Mouse (Mus musculus) CH12.LX (cell line): ENCODE data around the gene Clip1. TPM values are rescaled to one million over a fixed set of nuclear protein-coding genes. Genes with fewer than 3 reads are reported as not detected.

ENCODE experiments used
- DNase-seq: peaks from one replicate; pipeline ENCODE4 v3.0.0-alpha.2; 2013; ENCODE audit errors: extremely low read depth
- H3K27ac ChIP-seq: 2 replicates; pipeline ENCODE4 v1.5.1; 2012; ENCODE audit warnings: low read depth, mild to moderate bottlenecking, control low read depth, moderate library complexity; ENCODE audit not compliant: insufficient read depth
- H3K27me3 ChIP-seq: replicated peaks from 2 replicates; pipeline ENCODE3; 2012; ENCODE audit warnings: inconsistent platforms
- H3K36me3 ChIP-seq, 2 experiments: replicated peaks in 1 of 2; 2 replicates each; pipeline versions ENCODE3 to v1.6.1; 2012; ENCODE audit warnings: inconsistent platforms in 1 of 2, low read length in 1 of 2, mild to moderate bottlenecking in 1 of 2, mixed read lengths in 1 of 2, moderate library complexity in 1 of 2; ENCODE audit not compliant: control insufficient read depth in 1 of 2, insufficient read depth in 1 of 2
- H3K4me1 ChIP-seq, 2 experiments: 2 replicates each; pipeline ENCODE4 v1.6.1; 2012; ENCODE audit warnings: inconsistent platforms in 1 of 2, moderate library complexity in 1 of 2; ENCODE audit not compliant: insufficient read depth in 2 of 2, control insufficient read depth in 1 of 2
- H3K4me2 ChIP-seq: 2 replicates; pipeline ENCODE4 v1.6.1; 2012; ENCODE audit warnings: low read depth, mild to moderate bottlenecking, control low read depth; ENCODE audit not compliant: poor library complexity, insufficient read depth, severe bottlenecking
- H3K4me3 ChIP-seq, 3 experiments: fragments of 150-350 bp in 1 of 3; sonication (generic) in 1 of 3; replicated peaks in 1 of 3; 2 replicates each; pipeline versions ENCODE3 to v1.5.1; 2011 to 2012; ENCODE audit warnings: low read depth in 2 of 3, low read length in 2 of 3, mild to moderate bottlenecking in 2 of 3, moderate library complexity in 2 of 3, control low read depth in 1 of 3, improper control_type of control experiment in 1 of 3, inconsistent platforms in 1 of 3, mixed read lengths in 1 of 3; ENCODE audit not compliant: poor library complexity in 1 of 3
- H3K79me2 ChIP-seq: replicated peaks from 2 replicates; pipeline ENCODE4 v1.6.1; 2012; ENCODE audit warnings: mild to moderate bottlenecking, moderate library complexity; ENCODE audit not compliant: control insufficient read depth, poor library complexity, insufficient read depth, severe bottlenecking; ENCODE audit errors: extremely low read depth
- H3K9ac ChIP-seq: 2 replicates; pipeline ENCODE4 v1.6.1; 2012; ENCODE audit warnings: low read depth, mild to moderate bottlenecking, control low read depth, moderate library complexity; ENCODE audit not compliant: insufficient read depth
- H3K9me3 ChIP-seq: replicated peaks from 2 replicates; pipeline ENCODE3; 2012; ENCODE audit warnings: low read length, inconsistent platforms, mixed read lengths
- CTCF ChIP-seq, 2 experiments: IDR thresholded peaks in 1 of 2; conservative IDR thresholded peaks in 1 of 2; 2 replicates each; pipeline ENCODE4 v1.5.1; 2011 to 2012; ENCODE audit warnings: low read depth in 2 of 2, low read length in 2 of 2, improper control_type of control experiment in 1 of 2, inconsistent platforms in 1 of 2, mild to moderate bottlenecking in 1 of 2, moderate library complexity in 1 of 2
- E2F4 ChIP-seq: IDR thresholded peaks from 2 replicates; pipeline ENCODE4 v1.6.1; 2011; ENCODE audit warnings: low read depth, low read length, improper control_type of control experiment; ENCODE audit not compliant: insufficient replicate concordance
- EP300 ChIP-seq: IDR thresholded peaks from 2 replicates; pipeline ENCODE4 v1.6.1; 2011; ENCODE audit warnings: low read length, improper control_type of control experiment
- ETS1 ChIP-seq: conservative IDR thresholded peaks from 2 replicates; pipeline ENCODE4 v1.6.1; 2012; ENCODE audit warnings: low read depth, mild to moderate bottlenecking, inconsistent platforms, low read length, improper control_type of control experiment, moderate library complexity
- IRF4 ChIP-seq: IDR thresholded peaks from 2 replicates; pipeline ENCODE4 v1.6.1; 2014; ENCODE audit warnings: low read depth, mild to moderate bottlenecking, inconsistent platforms, low read length, improper control_type of control experiment
- JUN ChIP-seq: IDR thresholded peaks from 2 replicates; pipeline ENCODE4 v1.6.1; 2011; ENCODE audit warnings: low read depth, mild to moderate bottlenecking, low read length, improper control_type of control experiment, moderate library complexity; ENCODE audit not compliant: insufficient read depth
- JUND ChIP-seq: conservative IDR thresholded peaks from 2 replicates; pipeline ENCODE4 v1.6.1; 2011; ENCODE audit warnings: low read depth, low read length, improper control_type of control experiment
- MAFK ChIP-seq: IDR thresholded peaks from 2 replicates; pipeline ENCODE4 v1.6.1; 2011; ENCODE audit warnings: low read length, improper control_type of control experiment; ENCODE audit not compliant: insufficient replicate concordance
- MAZ ChIP-seq: IDR thresholded peaks from 2 replicates; pipeline ENCODE4 v1.6.1; 2012; ENCODE audit warnings: low read depth, mild to moderate bottlenecking, inconsistent platforms, low read length, improper control_type of control experiment, moderate library complexity
- MXI1 ChIP-seq: IDR thresholded peaks from 2 replicates; pipeline ENCODE4 v1.6.1; 2011; ENCODE audit warnings: mild to moderate bottlenecking, low read depth, low read length, improper control_type of control experiment
- MYC ChIP-seq: IDR thresholded peaks from 2 replicates; pipeline ENCODE4 v1.6.1; 2011; ENCODE audit warnings: low read depth, mild to moderate bottlenecking, improper control_type of control experiment, low read length
- NELFE ChIP-seq: IDR thresholded peaks from 2 replicates; pipeline ENCODE4 v1.6.1; 2011; ENCODE audit warnings: low read depth, low read length, improper control_type of control experiment
- NRF1 ChIP-seq: IDR thresholded peaks from 2 replicates; pipeline ENCODE4 v1.6.1; 2014; ENCODE audit warnings: low read depth, mild to moderate bottlenecking, inconsistent platforms, low read length, improper control_type of control experiment, moderate library complexity
- PAX5 ChIP-seq: IDR thresholded peaks from 2 replicates; pipeline ENCODE4 v1.6.1; 2012; ENCODE audit warnings: low read length, inconsistent platforms, mixed read lengths
- POLR2A ChIP-seq: IDR thresholded peaks from 2 replicates; pipeline ENCODE4 v1.6.1; 2011; ENCODE audit warnings: low read depth, mild to moderate bottlenecking, improper control_type of control experiment, low read length
- RAD21 ChIP-seq: IDR thresholded peaks from 2 replicates; pipeline ENCODE4 v1.6.1; 2011; ENCODE audit warnings: low read depth, mild to moderate bottlenecking, low read length, improper control_type of control experiment, moderate library complexity
- TCF12 ChIP-seq: IDR thresholded peaks from 2 replicates; pipeline ENCODE4 v1.6.1; 2014; ENCODE audit warnings: low read depth, mild to moderate bottlenecking, inconsistent platforms, low read length, improper control_type of control experiment
- USF1 ChIP-seq: IDR thresholded peaks from 2 replicates; pipeline ENCODE4 v1.6.1; 2014; ENCODE audit warnings: low read depth, mild to moderate bottlenecking, inconsistent platforms, low read length, improper control_type of control experiment
- USF2 ChIP-seq: conservative IDR thresholded peaks from 2 replicates; pipeline ENCODE4 v1.6.1; 2011; ENCODE audit warnings: low read depth, low read length, improper control_type of control experiment
- ZC3H11A ChIP-seq: IDR thresholded peaks from 2 replicates; pipeline ENCODE4 v1.6.1; 2012; ENCODE audit warnings: low read depth, mild to moderate bottlenecking, inconsistent platforms, low read length, improper control_type of control experiment
- dilution Hi-C: fragments of 300-500 bp; cut with MboI; formaldehyde crosslinking; loops from 2 replicates; pipeline ENCODE4 v1.14.3; 2020; ENCODE audit warnings: low sequenced_read_pairs; ENCODE audit not compliant: extremely low pct_unique_long_range_greater_than_20kb, extremely low pct_ligation_motif_present
- in situ Hi-C: fragments of 300-500 bp; cut with MboI; formaldehyde crosslinking; loops from 3 replicates; pipeline ENCODE4 v1.14.3; 2019; ENCODE audit warnings: low sequenced_read_pairs, low pct_ligation_motif_present, low pct_unique_long_range_greater_than_20kb, mixed read lengths
- polyA plus RNA-seq: library from polyadenylated mRNA; unstranded; fragments of >175 nt; gene quantifications from 2 replicates; pipeline ENCODE4 v1.2.1, GENCODE M21; 2012; ENCODE audit warnings: low read depth; ENCODE audit not compliant: insufficient read length
- total RNA-seq, 2 experiments: library from RNA; depleted of rRNA; stranded (reverse); fragments of 300-350 nt in 1 of 2; fragments of >200 nt in 1 of 2; gene quantifications; 2 replicates each; pipeline ENCODE4 v1.2.3; 2012 to 2014

Clip1 gene
- total and polyA plus RNA-seq, 3 experiments, result 24.9 to 42.9 (median 28.1) TPM

GRCm38 (mm10) chr5:123665956-123666355 is 18.5 kb downstream of the Clip1 start:
- Histone ChIP-seq H3K36me3 (peaks cover 0 to 28% of the 10 kb centered on the region in 2 experiments), H3K4me2 (no peak overlapping the region), H3K27me3 (no peaks in the 10 kb centered on the region), H3K4me3 (no peak overlapping the region), H3K9me3 (no peaks in the 10 kb centered on the region), H3K79me2 (peaks cover 15% of the 10 kb centered on the region), H3K4me1 (peaks cover 10 to 45% of the 10 kb centered on the region in 2 experiments), H3K27ac (no peak overlapping the region), H3K9ac (no peak overlapping the region)
- in situ Hi-C loops, result no loop called here
- no peak for TF ChIP-seq CTCF (conservative IDR thresholded peaks at IDR 0.05 in 1 of 2, IDR thresholded peaks at IDR 0.05 in 1 of 2; ENCODE audit: low read depth in 2 of 2, low read length in 2 of 2)
- TF ChIP-seq NELFE, result no peak
- no peak for TF ChIP-seq MAFK
- no peak for TF ChIP-seq MXI1
- no peak for TF ChIP-seq USF1
- TF ChIP-seq ETS1, result no peak
- TF ChIP-seq ZC3H11A, result no peak
- no peak for TF ChIP-seq EP300
- TF ChIP-seq JUND, result no peak
- no peak for TF ChIP-seq NRF1
- no peak for TF ChIP-seq IRF4
- dilution Hi-C loops, result no loop called here
- no peak for DNase-seq

GRCm38 (mm10) chr5:123664329-123664728 is 20.1 kb downstream of the Clip1 start:
- no peak for DNase-seq
- Histone ChIP-seq H3K9me3 (no peaks in the 10 kb centered on the region), H3K4me2 (no peak overlapping the region), H3K4me1 (peaks cover 7 to 41% of the 10 kb centered on the region in 2 experiments), H3K79me2 (peaks cover 10% of the 10 kb centered on the region), H3K27ac (no peak overlapping the region), H3K27me3 (no peaks in the 10 kb centered on the region), H3K36me3 (peaks cover 0 to 35% of the 10 kb centered on the region in 2 experiments), H3K4me3 (no peak overlapping the region), H3K9ac (no peak overlapping the region)
- in situ Hi-C loops, result no loop called here
- TF ChIP-seq TCF12 (no peak), MAZ (no peak), MAFK (no peak), POLR2A (no peak), USF2 (no peak), JUN (no peak), E2F4 (no peak), CTCF (conservative IDR thresholded peaks at IDR 0.05 in 1 of 2, IDR thresholded peaks at IDR 0.05 in 1 of 2; ENCODE audit: low read depth in 2 of 2, low read length in 2 of 2) (no peak), NRF1 (no peak), PAX5 (no peak), MYC (no peak), RAD21 (no peak)
- dilution Hi-C loops, result no loop called here
